Mouse (Mus musculus): ENCODE measurements around the gene Slc22a14.

The Slc22a14 gene

DNA sequence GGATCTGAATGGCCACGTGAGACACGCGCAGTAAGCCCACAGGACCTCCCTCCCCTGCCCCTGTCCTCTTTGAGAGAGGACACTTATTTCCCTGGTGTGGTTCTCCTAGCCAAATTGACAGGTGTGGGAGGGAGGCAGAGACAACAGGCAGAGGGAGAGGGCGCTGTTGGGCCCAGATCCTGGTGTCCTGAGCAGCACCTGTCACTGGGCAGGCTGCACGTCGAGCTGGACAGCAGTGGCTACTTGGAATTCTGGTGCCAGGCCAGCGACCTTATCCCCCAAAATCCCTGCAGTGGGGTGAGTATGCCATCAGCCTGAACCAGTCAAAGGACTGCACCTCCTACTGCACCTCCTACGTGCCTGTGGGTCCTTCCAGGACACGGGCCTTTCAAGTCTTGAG lies 222.0 kb downstream of the Slc22a14 start:
- DNase-seq (ENCODE audit: low spot score in 2 of 2) = no peak

DNA sequence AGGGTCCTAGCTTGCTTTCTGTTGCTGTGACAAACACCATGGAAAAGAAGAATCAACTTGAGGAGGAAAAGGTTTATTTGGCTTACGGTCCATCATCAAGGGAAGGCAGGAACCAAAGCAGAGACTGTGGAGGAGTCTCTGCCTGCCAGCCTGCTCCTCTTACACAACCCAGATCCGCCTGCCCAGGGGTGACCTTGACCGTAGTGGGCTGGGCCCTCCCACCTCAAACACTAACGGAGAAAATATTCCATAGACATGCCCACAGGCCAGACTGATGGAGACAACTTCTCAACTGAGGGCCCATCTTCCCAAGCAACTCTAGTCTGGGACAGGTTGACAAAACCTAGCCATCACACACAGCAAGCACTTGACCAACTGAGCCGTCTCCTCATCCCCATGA lies 223.3 kb downstream of the Slc22a14 start:
- DNase-seq (ENCODE audit: low spot score in 2 of 2) = no peak

DNA sequence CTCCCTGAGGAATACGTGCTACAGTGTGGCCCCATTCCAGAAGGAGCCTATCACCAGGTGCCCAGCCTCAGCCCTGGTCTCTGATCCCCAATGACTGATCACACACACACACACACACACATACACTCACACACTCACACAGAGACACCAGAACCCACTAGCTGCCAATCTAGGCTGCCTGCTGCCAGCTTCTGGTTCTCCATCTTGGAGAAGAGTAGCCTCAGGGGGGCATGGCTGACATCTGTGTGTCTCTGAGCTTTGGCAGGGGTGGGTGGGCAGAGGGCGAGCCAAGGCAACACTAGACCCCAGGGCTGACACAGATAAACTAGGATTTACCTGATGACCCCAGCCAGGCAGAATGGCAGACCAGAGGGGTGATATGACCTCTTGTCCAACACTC lies 226.5 kb downstream of the Slc22a14 start:
- no peak for DNase-seq (ENCODE audit: low spot score in 2 of 2)

DNA sequence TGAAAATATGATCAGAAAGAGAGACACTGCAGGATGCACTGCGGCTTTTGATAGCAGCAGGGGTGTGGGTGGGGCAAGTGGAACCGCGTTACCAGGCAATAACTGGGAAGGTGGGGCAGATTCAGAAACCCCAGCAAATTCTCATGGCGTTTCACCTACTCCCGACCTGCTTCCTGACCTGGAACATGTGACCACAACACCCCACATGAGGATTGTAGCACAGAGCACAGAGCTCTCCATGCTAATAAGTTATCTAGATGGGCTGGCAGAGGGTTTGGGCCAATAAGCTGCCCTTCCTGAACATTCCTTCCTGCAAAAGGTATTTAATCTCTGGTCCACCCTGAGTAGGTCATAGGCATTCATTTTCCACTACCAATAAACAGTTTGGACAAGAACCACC lies 234.7 kb downstream of the Slc22a14 start:
- no peak for DNase-seq (ENCODE audit: low spot score in 2 of 2)

DNA sequence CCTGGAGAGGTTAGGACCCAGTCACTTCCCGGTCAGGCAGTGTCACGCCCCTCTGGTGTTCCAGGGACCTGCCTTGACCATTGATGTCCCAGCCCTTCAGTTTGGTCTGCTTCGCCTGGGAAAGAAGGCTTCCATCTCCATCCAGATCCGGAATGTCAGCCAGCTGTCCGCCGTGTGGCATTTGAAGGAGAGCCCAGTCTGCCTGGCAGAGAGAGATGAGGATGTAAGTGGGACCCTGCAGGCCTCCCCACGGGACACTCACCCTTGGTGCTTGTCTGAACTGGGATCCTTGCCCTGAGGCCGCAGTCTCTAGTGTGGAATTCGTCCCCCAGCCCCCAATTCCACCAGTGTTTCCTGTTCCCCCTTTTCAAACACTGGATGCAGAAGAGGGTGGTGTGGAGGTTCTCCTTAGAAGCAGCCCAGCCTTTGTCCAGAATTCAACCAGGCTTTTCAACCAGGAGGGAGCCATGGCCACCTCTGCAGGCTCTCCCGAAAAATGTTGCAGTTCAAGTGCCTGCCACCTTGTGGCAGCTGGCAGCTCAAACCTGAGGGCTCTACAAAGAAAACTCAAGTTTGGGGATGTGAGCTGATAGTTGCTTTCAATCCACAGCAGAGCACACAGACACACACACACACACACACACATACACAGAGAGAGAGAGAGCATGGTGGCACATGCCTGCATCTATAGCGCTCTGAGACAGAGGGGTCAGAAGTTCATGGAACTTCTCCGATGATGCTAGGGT lies 236.7 kb downstream of the Slc22a14 start:
- DNase-seq (ENCODE audit: low spot score in 2 of 2) = no peak

DNA sequence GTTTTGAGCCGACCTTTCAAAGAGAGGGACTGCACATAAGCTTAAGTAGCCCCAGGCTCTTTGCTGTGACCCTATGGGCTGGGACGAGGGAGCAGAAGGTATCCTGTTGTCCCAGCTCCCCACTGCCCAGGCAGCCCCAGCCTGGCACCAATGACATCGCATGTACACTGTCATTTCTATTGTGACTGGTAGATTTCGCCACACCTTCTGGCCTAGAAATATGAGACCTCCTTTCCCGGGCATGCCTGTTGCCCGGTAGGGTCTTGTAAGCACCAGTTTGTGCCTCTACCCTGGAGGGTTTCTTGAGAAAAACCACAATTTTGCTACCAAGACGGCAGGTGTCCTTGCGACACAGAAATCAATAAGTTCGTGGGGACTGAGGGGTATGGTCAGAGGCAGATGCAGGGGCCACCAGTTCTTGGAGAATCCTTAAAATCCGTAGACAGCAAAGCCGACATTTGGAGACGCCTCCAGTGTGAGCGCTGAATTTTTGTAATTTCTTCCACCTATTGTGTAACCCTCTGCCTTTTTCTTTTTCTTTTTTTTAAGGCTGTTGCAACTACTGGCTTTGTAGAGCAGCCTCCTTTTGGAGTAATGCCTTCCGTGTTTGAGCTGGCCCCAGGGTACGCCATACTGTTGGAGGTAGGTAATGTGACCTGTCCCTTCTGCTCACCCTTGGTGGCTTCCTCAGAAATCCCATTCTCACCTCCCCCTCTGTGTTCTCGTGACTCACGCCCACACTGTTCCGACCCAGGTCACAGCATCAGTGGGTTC lies 242.6 kb downstream of the Slc22a14 start:
- DNase-seq (ENCODE audit: low spot score in 2 of 2) = no peak

DNA sequence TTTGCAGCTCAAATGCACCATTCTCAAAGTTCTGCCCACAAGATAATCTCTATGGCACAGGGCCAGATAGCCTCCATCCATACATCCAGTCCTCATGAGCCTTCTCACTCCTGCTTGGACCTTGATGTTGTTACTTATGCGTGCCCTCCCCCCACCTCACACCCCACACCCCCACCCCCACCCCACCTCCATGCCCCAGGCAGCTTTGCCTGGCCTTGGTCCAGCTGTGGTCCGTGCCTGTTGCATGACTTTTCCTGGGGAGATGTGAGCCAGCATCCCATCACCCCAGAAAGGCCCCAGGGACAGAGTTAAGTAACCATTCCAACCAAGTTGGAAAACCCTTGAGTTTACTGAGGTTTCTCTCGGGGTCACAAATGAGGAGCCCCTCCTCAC lies 245.2 kb downstream of the Slc22a14 start:
- no peak for DNase-seq (ENCODE audit: low spot score in 2 of 2)
